Mouse (Mus musculus) midbrain, postnatal 0 days (tissue): ENCODE results near the gene Rab9. TPM values are rescaled to one million over a fixed set of nuclear protein-coding genes. Genes with fewer than 3 reads are reported as not detected.
A peak's percentile ranks its signal among the peaks of the same experiment; 100 is the strongest.

Source experiments
- ATAC-seq: fragments of 200-750 bp; cut with Nextera tagmentation; 2 replicates; pipeline ENCODE4 v1.8.0; 2017; ENCODE audit warnings: moderate number of reproducible peaks, mild to moderate bottlenecking, moderate TSS enrichment, moderate library complexity; ENCODE audit not compliant: low FRiP score
- DNase-seq: peaks from one replicate; pipeline ENCODE4 v3.0.0-alpha.2; 2015; ENCODE audit warnings: low spot score
- H3K27ac ChIP-seq: fragments of 300-500 bp; sonication (generic); 2 replicates; pipeline ENCODE4 v1.5.1; 2014; ENCODE audit warnings: low read depth, mild to moderate bottlenecking, low read length, mixed read lengths
- H3K27me3 ChIP-seq: fragments of 300-500 bp; sonication (generic); 2 replicates; pipeline ENCODE4 v1.6.1; 2014; ENCODE audit warnings: low read length, control low read depth, mixed read lengths; ENCODE audit not compliant: insufficient read depth
- H3K36me3 ChIP-seq: fragments of 300-500 bp; sonication (generic); 2 replicates; pipeline ENCODE4 v1.6.1; 2014; ENCODE audit warnings: low read length, control low read depth, mixed read lengths; ENCODE audit not compliant: insufficient read depth
- H3K4me1 ChIP-seq: fragments of 300-500 bp; sonication (generic); 2 replicates; pipeline ENCODE4 v1.6.1; 2014; ENCODE audit warnings: mild to moderate bottlenecking, control low read depth, antibody characterized with exemption, low read length, mixed read lengths; ENCODE audit not compliant: insufficient read depth
- H3K4me2 ChIP-seq: fragments of 300-500 bp; sonication (generic); 2 replicates; pipeline ENCODE4 v1.6.1; 2014; ENCODE audit warnings: low read depth, mild to moderate bottlenecking, low read length, mixed read lengths; ENCODE audit not compliant: poor library complexity, severe bottlenecking
- H3K4me3 ChIP-seq: fragments of 300-500 bp; sonication (generic); 2 replicates; pipeline ENCODE4 v1.5.1; 2014; ENCODE audit warnings: low read depth, mild to moderate bottlenecking, low read length, moderate library complexity
- H3K9ac ChIP-seq: fragments of 300-500 bp; sonication (generic); replicated peaks from 2 replicates; pipeline ENCODE4 v1.6.1; 2014; ENCODE audit warnings: mild to moderate bottlenecking, low read length, moderate library complexity, mixed read lengths; ENCODE audit not compliant: poor library complexity, severe bottlenecking
- H3K9me3 ChIP-seq: fragments of 300-500 bp; sonication (generic); 2 replicates; pipeline ENCODE4 v1.6.1; 2016; ENCODE audit warnings: low read length, control low read depth
- CTCF ChIP-seq: IDR thresholded peaks from 2 replicates; pipeline ENCODE4 v1.5.1; 2016; ENCODE audit warnings: antibody characterized with exemption, mild to moderate bottlenecking
- WGBS: fragments of 180-500 bp; shearing (Covaris S2); extraction: QIAGEN DNeasy Blood & Tissue Kit; methylation state at CpG from one replicate; pipeline ENCODE4 v1.1.7; 2014; 5-methylcytosine and 5-hydroxymethylcytosine counted together
- polyA plus RNA-seq: library from polyadenylated mRNA; unstranded; fragments of >200 nt; fragmentation: Nextera tagmentation; extraction: Ambion mirVana; gene quantifications from 2 replicates; pipeline ENCODE4 v1.2.1, GENCODE M21; 2015
- total RNA-seq: library from RNA; depleted of rRNA; stranded (reverse); fragments of >200 nt; gene quantifications from 2 replicates; pipeline ENCODE4 v1.2.3, GENCODE M21; 2014; rRNA removed

Gene Rab9
- total and polyA plus RNA-seq, 2 experiments from 2014 or later: 41.4 to 56.7 TPM

DNA sequence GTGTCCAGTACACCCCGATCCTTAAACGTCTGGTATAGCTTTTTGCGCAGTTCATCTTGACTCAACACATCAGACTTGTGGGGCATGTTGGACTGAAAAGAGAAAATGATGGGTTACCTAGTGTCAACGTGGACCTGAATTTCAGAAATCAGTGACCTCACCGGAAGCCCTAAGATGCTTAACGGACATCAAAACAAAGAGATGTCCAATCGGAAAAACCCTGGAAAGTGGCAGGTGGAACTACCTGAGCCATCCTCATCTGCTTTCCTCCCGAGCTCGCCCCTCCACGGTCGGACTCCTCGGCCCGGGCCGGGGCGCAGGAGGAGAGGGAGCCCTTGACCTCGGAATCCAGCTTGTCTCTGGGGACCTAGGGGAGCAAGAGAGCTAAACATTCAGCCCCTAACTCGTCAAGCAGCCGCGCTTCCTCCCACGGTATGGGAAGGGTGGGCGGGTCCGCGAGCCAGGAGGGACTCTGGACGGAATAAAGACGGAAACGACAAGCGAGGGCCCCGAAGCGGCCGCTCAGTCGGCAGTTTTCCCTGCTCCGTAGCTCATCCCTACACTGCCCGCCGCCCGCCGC is 39.5 kb downstream of the Rab9 start, which contains the start of gene Trappc2:
Trappc2 (plus strand) TSS at position 539 of the 580 bp plus-strand sequence.
- Histone ChIP-seq H3K9ac (peak within 1 kb of the TSS; percentile 71), H3K36me3 (peaks cover 2% of the 10 kb centered on the region; the same call in 1 of the 2 replicates), H3K9me3 (no peaks in the 10 kb centered on the region), H3K4me2 (peak within 1 kb of the TSS; percentile 54), H3K27ac (peak within 1 kb of the TSS; percentile 87), H3K4me3 (peak within 1 kb of the TSS; percentile 58), H3K4me1 (no peaks in the 10 kb centered on the region; the same call in 1 of the 2 replicates), H3K27me3 (no peaks in the 10 kb centered on the region; the same call in 1 of the 2 replicates)
- no peak for TF ChIP-seq CTCF
- DNase-seq: no peak
- WGBS: 22% methylated on average over 24 of the region's 36 CpGs
- ATAC-seq: peak; percentile 81

GRCm38 (mm10) chrX:166434812-166435211 is 44.9 kb downstream of the Rab9 start:
- Histone ChIP-seq H3K27ac (no peak overlapping the region), H3K9ac (no peak overlapping the region), H3K4me3 (no peak overlapping the region), H3K27me3 (no peaks in the 10 kb centered on the region; the same call in 1 of the 2 replicates), H3K4me2 (no peak overlapping the region), H3K9me3 (no peaks in the 10 kb centered on the region), H3K36me3 (peaks cover 2% of the 10 kb centered on the region; the same call in 1 of the 2 replicates), H3K4me1 (no peaks in the 10 kb centered on the region)
- TF ChIP-seq CTCF: no peak
- ATAC-seq (no peak), DNase-seq (no peak)
- WGBS: 89% methylated on average over 2 of the region's 2 CpGs

DNA sequence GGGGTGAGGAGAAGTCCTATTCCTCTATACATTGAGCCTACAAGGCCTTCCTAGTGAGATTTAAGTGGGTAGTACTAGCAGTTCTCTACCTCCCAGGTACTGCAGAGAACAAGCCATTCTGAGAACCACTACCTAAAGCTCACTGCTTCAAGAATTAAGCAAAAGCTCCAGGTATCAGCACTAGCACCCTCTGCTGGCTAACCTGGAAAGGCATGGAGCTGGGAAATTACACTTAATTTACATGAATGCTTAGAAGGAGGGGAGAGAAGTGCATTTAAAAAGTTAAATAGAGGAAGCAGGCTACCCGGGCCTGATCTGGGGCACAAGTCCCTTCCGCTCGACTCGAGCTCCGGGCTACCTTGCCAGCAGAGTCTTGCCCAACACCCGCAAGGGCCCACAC is 63.5 kb downstream of the Rab9 start:
- H3K36me3 ChIP-seq: no peaks in the 10 kb centered on the region
- no peak overlapping the region for H3K4me3 ChIP-seq
- H3K4me1 ChIP-seq: no peaks in the 10 kb centered on the region
- no peak overlapping the region for H3K9ac ChIP-seq
- ATAC-seq (no peak), DNase-seq (peak; percentile 50)
- TF ChIP-seq CTCF: peak; percentile 74
- H3K27ac ChIP-seq: no peak overlapping the region
- no peaks in the 10 kb centered on the region; the same call in 1 of the 2 replicates for H3K27me3 ChIP-seq
- WGBS: 76% methylated on average over 5 of the region's 6 CpGs
- H3K9me3 ChIP-seq: no peaks in the 10 kb centered on the region
- H3K4me2 ChIP-seq: no peak overlapping the region

- Histone ChIP-seq H3K4me2 (no peak overlapping the region), H3K4me3 (no peak overlapping the region), H3K9ac (no peak overlapping the region), H3K36me3 (0 out of 2 replicates have a peak, but pooled peaks cover 4% of the 10 kb centered on the region), H3K4me1 (no peaks in the 10 kb centered on the region), H3K9me3 (no peaks in the 10 kb centered on the region), H3K27ac (no peak overlapping the region), H3K27me3 (peaks cover 5% of the 10 kb centered on the region; the same call in 1 of the 2 replicates)
- no peak for ATAC-seq
- no peak for DNase-seq
- TF ChIP-seq CTCF: no peak
Observed at GRCm38 (mm10) chrX:166407865-166408264, 71.8 kb downstream of the Rab9 start.

Other genes with a start within 250 kb of the Rab9 start
- gene Gpm6b, start 241.0 kb downstream of the Rab9 start, total RNA-seq: 322 and 332 TPM in 2 replicates
- gene Gpm6b, start 241.0 kb downstream of the Rab9 start, polyA plus RNA-seq: 265 and 280 TPM in 2 replicates
- gene Trappc2, start 39.3 kb downstream of the Rab9 start, total RNA-seq: 43.0 and 48.0 TPM in 2 replicates
- 107 and 108 TPM in 2 replicates for gene Trappc2, start 39.3 kb downstream of the Rab9 start, polyA plus RNA-seq
- gene Ofd1, start 39.2 kb downstream of the Rab9 start, total RNA-seq: 5.3 and 8.0 TPM in 2 replicates
- 6.4 and 6.7 TPM in 2 replicates for gene Ofd1, start 39.2 kb downstream of the Rab9 start, polyA plus RNA-seq
- gene Tceanc, start 38.7 kb upstream of the Rab9 start, total RNA-seq: 3.3 and 4.8 TPM in 2 replicates
- 2.6 and 3.0 TPM in 2 replicates for gene Tceanc, start 38.7 kb upstream of the Rab9 start, polyA plus RNA-seq
- 1.7 and 1.9 TPM in 2 replicates for gene Egfl6, start 105.9 kb upstream of the Rab9 start, total RNA-seq
- gene Egfl6, start 105.9 kb upstream of the Rab9 start, polyA plus RNA-seq: 1.7 and 2.0 TPM in 2 replicates